Mouse (Mus musculus) lung, postnatal 0 days (tissue): ENCODE measurements around the gene A930004D18Rik.

ENCODE experiments used
- CTCF ChIP-seq: IDR thresholded peaks from 2 replicates; pipeline ENCODE4 v1.5.1; 2016; ENCODE audit warnings: antibody characterized with exemption, mild to moderate bottlenecking
- EP300 ChIP-seq: IDR thresholded peaks from 2 replicates; pipeline ENCODE4 v1.6.1; 2016; ENCODE audit warnings: antibody characterized with exemption, mild to moderate bottlenecking, control low read depth

DNA sequence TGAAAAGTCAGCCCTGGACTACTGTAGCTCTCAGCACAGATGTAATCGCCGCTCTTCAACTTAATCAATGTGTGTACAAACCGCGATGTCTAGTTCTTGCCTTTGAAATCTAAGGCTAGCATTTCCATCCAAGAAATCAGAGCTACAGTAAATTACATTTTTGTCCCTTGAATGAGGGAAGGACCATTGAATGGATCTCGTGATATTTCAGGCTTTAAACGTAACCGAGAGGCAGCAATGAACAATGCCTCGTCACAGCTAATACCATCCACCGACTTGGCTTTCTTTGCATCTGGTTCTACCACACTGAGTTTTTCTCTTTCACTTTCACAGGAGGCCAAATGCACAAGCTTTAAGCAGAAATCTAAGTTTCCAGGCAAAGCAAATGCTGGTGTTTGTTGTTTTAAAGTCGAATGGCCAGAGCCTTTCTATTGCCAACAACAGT is 13.0 kb upstream of the A930004D18Rik start:
- TF ChIP-seq CTCF: no peak
- no peak for TF ChIP-seq EP300
